Mouse (Mus musculus) ovary, postnatal 10 days (tissue): ENCODE measurements around the gene Cxcl13.
"Not testable (repeated sequence)": the region's sequence is repeated elsewhere in the genome, so short reads cannot be mapped to it uniquely, and the experiment has no call there.

ENCODE experiments used
- DNase-seq: peaks from one replicate; pipeline ENCODE4 v3.0.0; 2022; ENCODE audit warnings: low spot score

Cxcl13 gene

DNA sequence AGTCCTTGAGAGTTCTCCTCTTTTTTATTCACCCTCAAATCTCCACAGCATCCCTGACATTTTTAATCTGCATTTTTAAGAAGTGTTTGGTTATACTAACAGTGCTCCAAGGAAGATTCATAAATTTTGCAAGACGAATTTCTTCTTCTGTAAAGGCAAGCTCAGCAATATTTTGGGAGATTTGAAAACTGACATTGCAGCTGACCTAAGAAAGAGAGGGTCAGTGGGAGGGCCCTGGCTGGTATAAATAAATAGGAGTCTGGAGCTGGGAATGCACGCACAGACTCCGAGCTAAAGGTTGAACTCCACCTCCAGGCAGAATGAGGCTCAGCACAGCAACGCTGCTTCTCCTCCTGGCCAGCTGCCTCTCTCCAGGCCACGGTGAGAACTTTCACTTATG lies at the start of gene Cxcl13:
Gene Cxcl13, plus strand, starts transcription at position 301 of the 400 bp plus-strand sequence.
- DNase-seq = no peak

DNA sequence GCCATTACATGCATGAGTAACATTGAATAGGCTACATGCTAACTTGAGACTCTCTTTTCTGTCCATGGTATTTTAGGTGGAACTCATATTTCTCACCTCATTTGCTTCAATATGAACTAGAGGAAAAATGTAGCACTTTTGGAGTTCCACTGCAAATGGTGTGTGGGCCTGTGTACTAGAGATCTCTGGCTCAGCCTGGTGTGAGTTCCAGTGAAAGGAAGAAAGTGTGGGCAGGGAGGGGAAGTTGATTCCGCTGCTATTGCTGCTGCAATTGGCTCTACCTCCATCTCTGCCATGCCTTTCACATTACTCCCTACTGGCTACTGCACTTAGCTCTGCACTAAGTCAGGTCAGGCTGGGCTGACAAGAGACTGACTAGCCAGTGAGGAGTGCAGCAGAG lies 45.7 kb upstream of the Cxcl13 start:
- DNase-seq = no peak

DNA sequence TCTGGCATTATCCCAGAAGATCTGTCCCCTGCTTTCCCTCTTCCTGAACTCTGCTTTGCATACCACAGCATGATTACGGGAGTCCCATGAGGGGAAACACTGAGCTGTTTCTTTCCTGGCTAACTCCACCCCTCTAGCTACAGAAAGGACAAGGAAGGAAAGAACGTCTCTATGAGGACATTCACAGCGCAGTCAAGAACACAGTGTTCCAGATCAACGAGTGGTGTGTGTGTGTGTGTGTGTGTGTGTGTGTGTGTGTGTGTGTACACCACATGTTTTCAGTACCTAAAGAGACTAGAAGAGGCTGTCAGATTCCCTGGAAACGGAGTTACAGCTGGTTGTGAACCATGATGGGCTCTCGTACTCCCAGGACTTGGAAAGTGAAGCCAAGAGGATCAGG lies 38.3 kb upstream of the Cxcl13 start:
- DNase-seq = no peak

DNA sequence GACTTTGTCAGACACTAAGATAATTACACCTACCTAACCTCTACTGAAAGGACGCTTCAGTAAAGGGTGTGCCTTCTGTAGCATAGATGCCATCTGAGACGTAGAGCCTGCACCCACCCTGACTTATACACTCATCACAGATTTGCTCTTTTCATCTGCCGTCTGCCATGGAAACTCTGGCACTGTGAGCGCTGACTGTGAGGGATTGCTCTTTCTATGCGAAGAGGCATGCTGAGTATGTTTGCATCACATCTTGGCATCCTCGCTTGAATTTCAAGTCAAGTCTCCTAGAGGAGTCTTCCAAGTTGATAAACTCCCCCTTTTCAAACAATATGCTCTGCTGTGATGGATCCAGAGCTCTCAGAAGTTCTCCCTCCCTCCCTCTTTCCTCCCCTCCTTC lies 32.7 kb upstream of the Cxcl13 start:
- no peak for DNase-seq

DNA sequence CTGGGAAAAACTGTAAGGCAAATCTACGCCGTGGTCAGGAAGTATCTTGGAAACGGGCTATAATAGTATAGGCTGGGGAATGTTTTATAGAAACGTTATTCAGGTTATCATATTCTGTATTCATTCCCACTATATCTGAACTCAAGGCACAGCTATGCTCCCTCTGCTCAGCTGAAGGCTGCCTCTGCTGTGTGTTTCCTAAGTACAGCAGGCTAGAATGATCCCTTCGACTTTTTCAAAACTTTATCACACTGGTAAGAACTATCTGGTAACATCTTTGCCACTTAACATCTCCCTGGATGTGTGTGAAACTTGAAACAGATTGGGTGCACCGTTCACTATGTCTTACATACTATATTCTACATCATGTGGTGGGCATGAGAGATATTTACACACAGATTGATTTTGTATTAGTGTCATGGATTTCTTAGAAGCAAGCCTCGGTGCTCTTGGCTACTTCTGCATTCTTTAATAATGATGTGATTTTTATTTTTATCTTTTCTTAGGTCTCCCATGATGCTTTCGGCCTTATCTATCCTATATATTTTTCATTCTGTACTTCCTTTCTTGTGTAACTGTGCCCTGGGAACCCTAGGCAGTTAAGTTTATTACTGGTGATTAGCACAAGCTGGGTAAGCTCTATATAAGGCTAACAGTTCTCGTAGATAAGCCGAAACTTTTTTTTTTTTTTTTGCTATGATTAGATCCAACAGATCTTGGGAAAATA lies 31.4 kb upstream of the Cxcl13 start:
- DNase-seq = no peak

DNA sequence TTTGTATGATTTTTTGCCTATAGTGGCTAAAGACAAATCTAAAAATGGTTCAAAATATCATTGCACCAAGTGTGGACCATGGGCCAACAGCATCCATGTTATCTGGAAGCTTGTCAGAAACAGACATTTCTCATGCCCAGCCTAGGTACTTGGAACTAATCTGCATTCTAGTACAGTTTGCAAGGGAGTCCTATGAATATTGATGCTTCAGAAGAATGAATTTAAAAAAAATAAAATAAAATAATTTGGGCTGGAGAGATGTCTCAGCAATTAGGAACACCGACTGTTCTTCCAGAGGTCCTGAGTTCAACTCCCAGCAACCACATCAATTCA lies 30.9 kb upstream of the Cxcl13 start:
- DNase-seq = no peak

DNA sequence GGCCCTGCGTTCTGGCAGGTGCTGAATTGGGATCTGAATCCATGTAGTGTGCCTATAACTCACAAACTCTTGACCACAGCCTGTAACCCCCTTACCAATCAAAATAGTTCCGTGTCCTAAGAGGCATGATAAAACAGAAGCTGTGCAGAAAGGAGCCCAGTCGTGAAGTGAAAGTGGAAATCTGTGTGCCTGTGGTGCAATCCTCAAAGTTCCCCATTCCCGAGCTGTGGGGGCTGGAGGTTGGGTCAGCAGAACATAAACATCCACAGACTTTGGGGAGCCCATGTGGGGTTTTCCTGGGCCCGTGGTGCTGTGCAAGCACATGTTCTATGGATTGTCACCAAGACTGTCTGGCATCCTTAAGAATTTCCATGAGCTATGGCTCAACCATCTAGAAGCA lies 21.7 kb upstream of the Cxcl13 start:
- no peak for DNase-seq

DNA sequence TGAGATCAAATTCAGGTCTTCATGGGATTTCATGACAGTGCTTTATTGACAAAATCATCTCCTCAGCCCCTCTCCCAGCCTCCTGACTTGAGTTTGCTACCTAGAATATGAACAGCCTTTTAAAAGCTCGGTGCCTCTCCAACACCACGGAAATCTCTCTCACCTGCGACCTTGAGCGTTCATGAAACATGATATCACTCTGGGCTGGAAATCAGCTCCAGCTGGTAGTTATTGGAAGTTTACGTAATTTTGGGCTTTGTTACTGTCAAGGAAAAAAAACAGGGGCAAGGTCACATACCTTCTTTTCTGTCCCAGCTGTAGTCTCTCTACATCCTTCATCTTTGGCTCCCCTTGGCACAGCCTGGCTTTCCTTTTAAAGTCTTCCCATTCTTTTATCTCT lies 20.7 kb upstream of the Cxcl13 start:
- no peak for DNase-seq

DNA sequence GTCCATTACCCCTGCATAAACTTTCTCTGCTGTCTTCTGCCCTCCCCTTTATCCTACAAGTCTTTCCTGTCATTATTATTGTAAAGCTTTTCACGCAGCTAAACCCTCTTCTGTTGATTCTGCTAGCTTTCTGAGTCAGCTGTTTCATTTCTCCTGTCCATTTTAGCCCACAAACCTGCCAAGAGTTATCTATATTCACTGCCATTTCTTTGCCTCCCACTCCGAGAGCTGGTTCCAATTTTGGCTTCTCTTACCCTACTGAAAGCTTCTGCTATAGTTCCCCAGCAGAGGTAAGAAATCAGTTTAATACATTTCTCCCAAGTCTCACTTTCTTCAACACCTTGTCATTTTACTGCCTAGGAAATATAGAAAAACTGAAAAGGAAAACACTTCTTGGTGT lies 19.6 kb upstream of the Cxcl13 start:
- DNase-seq = no peak

DNA sequence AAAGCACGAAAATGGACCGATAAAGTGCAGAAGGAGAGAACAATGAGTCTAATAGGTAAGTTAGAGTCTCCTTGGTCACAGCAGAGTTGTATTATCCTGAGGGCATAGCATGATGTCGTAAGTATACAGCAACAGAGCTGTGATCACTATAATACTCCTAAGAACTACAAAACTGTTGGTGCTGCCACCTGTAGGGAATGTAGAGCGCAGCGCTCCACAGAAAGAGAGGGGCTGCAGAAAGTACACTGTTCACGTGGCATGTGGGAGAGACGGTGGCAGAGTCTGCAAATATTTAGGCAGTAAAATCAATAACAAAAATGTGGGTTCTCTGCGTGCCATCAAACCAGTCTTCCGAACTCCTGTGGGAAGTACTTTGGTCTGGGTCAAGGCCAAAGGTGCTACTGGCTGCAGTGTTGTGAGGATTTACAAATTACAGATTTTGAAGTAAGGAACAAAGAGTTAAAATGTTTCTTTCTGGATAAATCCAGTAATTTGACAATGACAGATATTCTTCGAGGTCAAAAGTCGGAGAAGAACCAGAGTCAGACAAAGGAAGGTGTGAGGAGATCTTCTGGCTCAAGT lies 18.6 kb upstream of the Cxcl13 start:
- no peak for DNase-seq

DNA sequence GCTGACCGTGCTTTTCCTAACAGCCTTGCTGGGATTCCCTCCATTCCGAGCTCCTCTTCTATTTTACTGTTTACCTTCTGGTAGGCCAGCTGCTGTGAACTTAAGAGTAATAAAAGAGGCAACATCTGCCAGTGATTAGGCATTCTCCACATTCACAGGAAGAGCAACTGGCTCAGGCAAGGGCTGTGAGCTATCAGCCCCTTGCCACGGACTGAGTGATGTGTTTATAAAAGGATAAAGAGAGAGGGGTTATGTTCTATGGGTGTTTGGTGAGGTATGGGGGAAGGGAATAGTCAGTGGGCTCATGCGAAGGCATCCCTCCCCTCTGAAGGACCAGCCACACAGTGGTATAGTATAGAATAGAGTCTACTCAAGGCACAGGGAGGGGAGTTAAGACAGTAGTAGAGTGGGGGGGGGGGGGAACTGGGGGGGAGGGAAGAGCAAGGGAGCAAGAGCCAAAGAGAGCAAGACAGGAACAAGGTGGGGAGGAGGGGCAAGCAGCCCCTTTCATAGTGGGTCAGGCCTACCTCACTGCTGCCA lies 16.0 kb upstream of the Cxcl13 start:
- no peak for DNase-seq

DNA sequence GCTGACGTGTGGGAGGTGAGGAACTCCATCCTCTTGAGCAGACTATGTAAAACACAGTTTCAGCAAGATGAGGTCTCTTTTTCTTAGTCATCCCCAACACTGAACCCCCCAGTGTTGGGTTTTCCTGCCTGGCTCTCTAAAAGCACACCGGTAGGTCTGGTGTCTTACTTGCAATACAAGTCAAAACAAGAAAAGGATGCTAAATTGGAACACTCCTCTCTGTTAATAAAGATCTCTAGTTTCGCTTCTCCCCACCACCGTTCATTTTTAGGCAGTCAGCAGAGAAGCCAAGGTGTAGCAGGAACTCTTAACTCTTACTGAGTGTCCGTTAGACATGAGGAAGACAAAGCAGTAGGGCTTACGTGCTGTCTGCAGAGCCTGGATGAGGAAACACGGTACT lies 15.2 kb upstream of the Cxcl13 start:
- DNase-seq = no peak

DNA sequence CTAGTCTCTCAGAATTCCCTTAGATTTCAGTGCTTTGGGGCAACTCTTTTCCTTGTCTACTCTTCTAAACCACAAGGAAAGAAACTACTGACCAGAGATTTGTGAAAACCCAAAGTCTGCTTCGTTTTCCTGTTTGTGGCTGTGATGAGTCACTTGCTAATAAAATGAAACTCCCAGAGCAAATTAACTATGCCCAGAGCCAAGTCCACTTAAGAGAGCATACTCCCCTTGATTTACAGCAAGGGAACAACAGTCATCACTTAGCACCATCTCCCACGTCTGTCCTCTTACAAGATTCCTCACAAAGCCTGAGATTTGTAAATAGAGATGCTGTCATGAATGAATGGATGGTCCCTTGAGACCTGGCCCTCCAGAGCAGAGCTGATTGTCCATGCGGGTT lies 11.6 kb upstream of the Cxcl13 start:
- DNase-seq = no peak

DNA sequence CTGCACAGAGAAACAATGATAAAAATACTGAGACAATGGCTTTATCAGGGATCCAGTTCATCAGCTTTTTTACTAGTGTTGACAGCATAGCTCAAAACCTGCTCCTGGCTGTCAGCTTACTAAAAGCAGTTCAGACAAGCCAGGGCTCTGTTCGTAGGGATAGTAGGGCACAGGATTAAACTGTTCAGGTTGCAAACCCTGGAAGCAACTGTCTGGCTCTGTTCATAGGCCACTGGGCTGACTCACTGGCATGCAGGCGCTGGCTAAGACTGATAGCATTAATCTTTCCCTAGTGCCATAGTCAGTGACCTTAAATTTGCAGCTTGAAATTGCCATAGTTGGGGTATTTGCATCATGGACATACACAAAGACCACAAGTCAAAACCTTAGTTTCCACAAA lies 10.4 kb upstream of the Cxcl13 start:
- DNase-seq = no peak

DNA sequence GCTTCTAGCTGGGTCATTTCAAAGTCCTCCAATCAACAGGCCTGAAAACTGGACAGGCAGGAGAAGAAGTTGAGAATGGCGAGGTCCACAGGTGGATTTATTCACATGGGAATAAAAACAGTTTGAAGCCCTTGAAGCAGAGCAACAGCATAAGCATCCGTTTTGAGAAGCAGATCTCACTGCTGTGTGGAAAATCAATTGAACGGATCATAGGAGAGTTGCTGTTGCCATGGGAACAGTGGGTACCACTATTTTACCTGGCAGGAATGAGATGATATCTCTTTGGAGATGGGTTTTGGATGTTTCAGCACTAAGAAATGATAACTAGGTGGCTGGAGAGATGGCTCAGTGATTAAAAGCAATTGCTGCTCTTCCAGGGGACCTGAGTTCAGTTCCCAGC lies 8.1 kb upstream of the Cxcl13 start:
- DNase-seq = no peak

DNA sequence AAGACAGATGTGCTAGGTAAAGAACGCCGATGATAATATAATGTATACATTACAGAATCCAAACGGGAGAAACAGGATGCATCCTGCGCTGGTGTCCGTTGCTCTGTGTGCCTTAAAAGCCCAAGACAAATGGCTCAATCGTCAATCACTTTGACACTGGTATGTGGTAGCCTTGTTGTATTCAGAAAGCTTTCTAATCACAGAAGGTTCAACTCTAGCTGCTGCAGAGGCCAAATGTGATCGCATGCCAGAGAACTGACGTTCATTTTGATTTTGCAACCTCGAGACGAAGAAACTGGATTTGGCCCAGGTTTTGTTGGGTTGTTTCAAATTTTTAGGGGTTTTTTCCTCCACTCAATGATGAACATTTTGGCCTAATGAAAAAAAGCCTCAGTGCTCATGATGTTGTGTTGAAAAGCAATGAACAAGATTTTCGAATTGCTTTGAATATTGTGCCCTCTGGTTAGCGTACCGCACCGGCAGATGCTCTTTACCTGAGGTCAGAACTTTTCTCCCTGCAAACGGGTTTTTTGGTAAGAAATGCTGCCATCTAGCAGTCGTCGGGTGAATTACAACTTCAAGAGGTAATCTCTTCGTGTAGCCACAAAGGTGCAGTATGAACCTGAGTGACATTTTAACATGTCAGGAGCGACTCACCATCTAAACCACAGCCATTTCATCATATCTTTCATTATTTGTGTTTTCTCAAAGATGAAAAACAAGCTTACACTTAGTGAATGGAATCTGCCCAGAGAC lies 6.6 kb upstream of the Cxcl13 start:
- peak; percentile 27 for DNase-seq

DNA sequence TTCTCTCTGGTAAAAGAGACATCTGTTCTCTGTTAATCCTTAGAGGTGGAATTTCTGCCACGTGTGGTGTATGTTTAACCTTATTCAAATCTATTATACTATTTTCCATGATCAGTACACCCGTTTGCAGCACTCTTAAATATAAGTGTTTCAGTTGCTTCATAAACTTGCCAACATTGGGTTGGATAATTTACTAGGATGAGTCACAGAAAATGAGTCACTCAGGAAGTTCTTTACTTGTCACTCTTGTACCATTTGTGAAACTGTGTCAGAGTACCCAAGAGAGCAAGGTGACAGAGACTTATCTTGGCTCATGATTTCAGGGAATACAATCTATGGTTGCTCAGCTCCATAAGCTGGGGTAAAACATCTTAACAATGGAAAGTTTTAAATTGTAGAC lies 8.2 kb downstream of the Cxcl13 start:
- no peak for DNase-seq

DNA sequence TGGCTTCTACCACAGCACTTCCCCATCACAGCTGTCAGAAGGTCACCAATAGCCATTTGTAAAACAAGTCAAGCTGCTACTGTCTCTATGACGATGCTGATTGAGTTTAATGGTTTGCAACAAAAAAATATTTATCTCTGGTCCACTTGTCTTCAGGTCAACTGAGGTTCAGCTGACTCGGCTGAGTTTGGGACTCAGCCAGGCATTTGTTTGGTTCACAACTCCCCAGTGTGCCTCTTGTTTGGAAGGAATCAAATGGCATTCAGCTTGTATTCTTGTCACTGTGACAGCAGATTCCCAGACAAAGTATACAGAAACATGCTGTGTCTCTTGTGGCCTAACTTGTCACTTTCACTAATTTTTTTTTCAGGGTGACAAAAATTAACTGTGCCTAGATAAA lies 9.9 kb downstream of the Cxcl13 start:
- no peak for DNase-seq

DNA sequence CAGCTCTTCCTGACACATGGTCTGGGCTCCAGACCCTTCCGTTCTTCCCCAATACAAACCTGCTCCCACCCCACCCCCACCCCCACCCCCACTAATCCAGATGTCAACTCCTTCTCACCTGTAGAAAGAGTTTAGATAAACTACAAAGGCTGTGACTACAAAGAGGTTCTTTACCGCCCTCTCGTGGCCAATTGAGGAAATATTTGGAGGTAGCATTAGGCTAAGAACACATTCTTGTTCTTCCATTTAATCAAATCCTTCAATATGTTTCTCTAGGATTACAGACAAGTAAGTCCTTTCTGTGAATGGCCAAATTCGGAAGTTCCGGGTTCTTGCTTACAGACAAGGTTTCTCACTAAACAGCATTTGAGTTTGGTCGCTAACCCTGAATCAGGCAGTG lies 14.1 kb downstream of the Cxcl13 start:
- peak; percentile 6 for DNase-seq

DNA sequence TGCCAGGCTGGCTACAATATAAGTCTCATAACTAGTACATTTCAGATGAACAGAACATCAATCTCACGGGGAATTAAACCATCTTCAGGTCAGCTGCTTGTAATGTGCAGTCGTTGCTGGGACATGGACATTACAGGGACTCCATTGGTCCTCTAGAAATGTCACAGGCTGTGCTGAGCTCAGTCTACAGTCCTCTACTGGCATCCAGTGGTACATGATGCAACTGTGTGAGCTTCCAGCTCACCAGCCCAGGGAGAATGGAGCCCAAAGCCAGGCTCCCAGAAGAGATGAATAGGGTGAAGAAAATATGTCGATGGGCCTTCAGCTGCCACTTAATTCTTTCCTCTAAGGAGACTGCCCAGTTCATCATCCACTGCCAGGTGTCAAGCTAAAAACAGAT lies 15.5 kb downstream of the Cxcl13 start:
- no peak for DNase-seq

DNA sequence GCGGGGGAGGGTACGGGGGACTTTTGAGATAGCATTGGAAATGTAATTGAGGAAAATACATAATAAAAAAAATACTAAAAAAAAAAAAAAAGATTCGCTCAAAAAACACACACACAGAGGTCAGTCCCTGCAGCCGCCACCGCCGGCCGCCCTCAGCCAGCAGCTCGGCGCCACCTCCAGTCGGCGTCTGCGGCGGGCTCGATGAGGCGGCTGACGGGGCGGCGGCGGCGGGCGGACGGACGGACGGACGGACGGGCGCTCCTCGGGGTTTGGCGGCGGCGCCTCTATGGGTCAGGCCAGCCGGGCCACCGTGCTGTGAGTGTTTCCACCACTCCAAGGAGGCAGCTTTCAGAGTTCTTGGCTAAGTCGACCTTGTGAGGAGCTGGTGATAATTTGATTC lies 17.1 kb downstream of the Cxcl13 start:
- not testable (repeated sequence) for DNase-seq

DNA sequence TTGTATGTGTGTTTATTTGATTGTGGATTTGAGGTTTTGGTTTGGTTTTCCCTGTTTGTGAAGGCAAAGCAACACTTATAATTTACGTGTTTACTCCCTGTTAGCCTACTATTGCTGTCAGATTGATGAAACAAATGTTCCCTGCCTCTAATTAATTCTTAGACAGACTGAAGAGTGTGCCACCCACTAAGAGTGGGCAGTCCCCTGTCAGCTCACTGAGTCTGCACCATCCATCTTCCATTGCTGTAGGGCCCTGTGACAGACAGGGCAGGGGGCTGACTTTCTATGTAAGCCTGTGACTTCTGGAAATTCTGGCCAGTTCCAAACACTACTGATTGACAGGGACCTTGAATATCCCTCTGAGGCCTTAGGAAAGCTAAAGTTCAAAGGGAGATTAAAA lies 19.5 kb downstream of the Cxcl13 start:
- DNase-seq = no peak

DNA sequence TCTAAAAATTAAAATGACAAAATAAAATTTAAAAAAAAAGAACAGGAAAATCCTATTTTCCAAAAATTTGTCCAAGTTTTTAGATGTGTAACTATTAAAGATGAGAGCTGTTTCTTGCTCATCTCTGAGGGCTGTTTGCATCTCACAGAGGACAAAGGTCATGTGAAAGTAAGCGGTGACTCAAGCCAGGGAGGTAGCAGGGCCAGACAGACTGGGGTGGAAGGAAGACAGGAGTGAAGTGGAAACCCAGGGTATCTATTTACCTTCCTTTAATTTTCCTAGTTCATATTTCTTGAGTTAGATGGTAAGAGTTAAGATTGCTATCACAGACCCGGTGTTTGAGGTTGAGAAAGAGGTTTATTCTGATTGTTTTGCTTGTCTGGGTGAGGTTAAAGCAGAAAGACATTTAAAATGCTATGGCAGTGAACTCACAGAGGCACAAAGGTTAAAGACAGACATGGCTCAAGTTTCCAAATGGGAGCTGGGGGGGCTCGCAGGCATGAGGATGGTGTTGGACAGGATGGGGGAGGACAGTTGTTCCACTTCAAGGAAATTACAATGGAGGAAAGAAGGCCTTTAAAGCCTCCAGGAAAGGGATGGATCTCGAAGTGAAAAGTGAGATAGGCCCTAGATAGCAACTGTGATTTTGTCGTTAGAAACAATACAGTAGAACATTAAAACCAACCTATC lies 27.2 kb downstream of the Cxcl13 start:
- DNase-seq = no peak
